Mouse (Mus musculus): ENCODE data around the gene Rhox8.
"Not testable (repeated sequence)": the region's sequence is repeated elsewhere in the genome, so short reads cannot be mapped to it uniquely, and the experiment has no call there.

Rhox8 gene

GRCm38 (mm10) chrX:37878844-37879243 is at the start of gene Rhox8:
TSS of gene Rhox8 (minus strand) at chrX:37878944.
- DNase-seq, result no peak

GRCm38 (mm10) chrX:37916311-37916710 is 37.6 kb upstream of the Rhox8 start:
- no peak for DNase-seq

GRCm38 (mm10) chrX:37908581-37908980 is 29.8 kb upstream of the Rhox8 start:
- no peak for DNase-seq

GRCm38 (mm10) chrX:37903727-37904126 is 25.0 kb upstream of the Rhox8 start:
- DNase-seq, result no peak

- not testable (repeated sequence) for DNase-seq
Observed at GRCm38 (mm10) chrX:37901670-37902069, 22.9 kb upstream of the Rhox8 start, which contains the start of gene Rhox9. TSS of gene Rhox9 (minus strand) at chrX:37901770.

- DNase-seq, result not testable (repeated sequence)
Observed at GRCm38 (mm10) chrX:37897132-37897531, 18.4 kb upstream of the Rhox8 start, which contains the start of gene Rhox7b. TSS of gene Rhox7b (minus strand) at chrX:37897232.

GRCm38 (mm10) chrX:37871641-37872040 is 7.1 kb downstream of the Rhox8 start:
- no peak for DNase-seq

- DNase-seq, result not testable (repeated sequence)
Observed at GRCm38 (mm10) chrX:37831386-37831785, 47.4 kb downstream of the Rhox8 start, which contains the start of gene Rhox7a. TSS of gene Rhox7a (plus strand) at chrX:37831686.

- DNase-seq, result not testable (repeated sequence)
Observed at GRCm38 (mm10) chrX:37826610-37827009, 52.1 kb downstream of the Rhox8 start, which contains the start of gene Rhox6. TSS of gene Rhox6 (plus strand) at chrX:37826910.
